Mouse (Mus musculus): ENCODE data around the gene Dcun1d2. TPM values are rescaled to one million over a fixed set of nuclear protein-coding genes. Genes with fewer than 3 reads are reported as not detected.
"Not testable (repeated sequence)": the region's sequence is repeated elsewhere in the genome, so short reads cannot be mapped to it uniquely, and the experiment has no call there.

The Dcun1d2 gene
- total RNA-seq (2014; rRNA removed) (10.6 and 10.7 TPM in 2 replicates), polyA plus RNA-seq (2012; rRNA removed) (11.0 and 13.1 TPM in 2 replicates)

GRCm38 (mm10) chr8:13287692-13288623 is at the start of gene Dcun1d2, which contains the start of gene Tmco3:
Gene Dcun1d2, minus strand, starts transcription at chr8:13288131.
Gene Tmco3, plus strand, starts transcription at chr8:13288190.
- Histone ChIP-seq H3K27me3 (ENCODE audit: control insufficient read depth, insufficient read depth, low read length) (no peaks in the 10 kb centered on the region), H3K36me3 (ENCODE audit: control insufficient read depth, insufficient read depth, low read length) (no peaks in the 10 kb centered on the region; the same call in 1 of the 2 replicates), H3K4me3 (ENCODE audit: insufficient read depth, low read depth, low read length) (peak within 1 kb of the TSS; percentile 84), H3K4me1 (ENCODE audit: control insufficient read depth, insufficient read depth, low read length) (peaks cover 5% of the 10 kb centered on the region), H3K9ac (ENCODE audit: low read depth, low read length) (peak within 1 kb of the TSS; percentile 92), H3K27ac (replicated peaks; ENCODE audit: insufficient read depth, low read depth, low read length) (peak within 1 kb of the TSS; percentile 97), H3K79me2 (ENCODE audit: control insufficient read depth, insufficient read depth, low read length) (peaks cover 8% of the 10 kb centered on the region; the same call in 1 of the 2 replicates)
- DNase-seq (ENCODE audit: extremely low read depth, low read depth, low spot score): peak; percentile 86
- WGBS: under 1% methylated on average over 79 of the region's 79 CpGs
- peak; percentile 67; the same call in 1 of the 2 replicates for TF ChIP-seq POLR2A (IDR thresholded peaks at IDR 0.05; ENCODE audit: extremely low read depth, insufficient read depth, low read length)
- no peak for TF ChIP-seq CTCF (IDR thresholded peaks at IDR 0.05; ENCODE audit: low read depth, low read length)

- no peak overlapping the region for H3K9ac ChIP-seq (ENCODE audit: low read depth, low read length)
- 54% methylated on average over 3 of the region's 3 CpGs for WGBS
- H3K4me3 ChIP-seq (ENCODE audit: insufficient read depth, low read depth, low read length): no peak overlapping the region
- DNase-seq (ENCODE audit: extremely low read depth, low read depth, low spot score): peak; percentile 12
- H3K27me3 ChIP-seq (ENCODE audit: control insufficient read depth, insufficient read depth, low read length): no peaks in the 10 kb centered on the region
- H3K4me1 ChIP-seq (ENCODE audit: control insufficient read depth, insufficient read depth, low read length): peaks cover 5% of the 10 kb centered on the region; the same call in 1 of the 2 replicates
- H3K27ac ChIP-seq (replicated peaks; ENCODE audit: insufficient read depth, low read depth, low read length): no peak overlapping the region
- TF ChIP-seq CTCF (IDR thresholded peaks at IDR 0.05; ENCODE audit: low read depth, low read length): no peak
- TF ChIP-seq POLR2A (IDR thresholded peaks at IDR 0.05; ENCODE audit: extremely low read depth, insufficient read depth, low read length): no peak
- no peaks in the 10 kb centered on the region for H3K36me3 ChIP-seq (ENCODE audit: control insufficient read depth, insufficient read depth, low read length)
- H3K79me2 ChIP-seq (ENCODE audit: control insufficient read depth, insufficient read depth, low read length): peaks cover 13% of the 10 kb centered on the region; the same call in 1 of the 2 replicates
Observed at GRCm38 (mm10) chr8:13337678-13338077, 49.7 kb upstream of the Dcun1d2 start.

- H3K27me3 ChIP-seq (ENCODE audit: control insufficient read depth, insufficient read depth, low read length); H3K36me3 ChIP-seq (ENCODE audit: control insufficient read depth, insufficient read depth, low read length); H3K4me3 ChIP-seq (ENCODE audit: insufficient read depth, low read depth, low read length); H3K4me1 ChIP-seq (ENCODE audit: control insufficient read depth, insufficient read depth, low read length); H3K27ac ChIP-seq (replicated peaks; ENCODE audit: insufficient read depth, low read depth, low read length); H3K9ac ChIP-seq (ENCODE audit: low read depth, low read length): not testable (repeated sequence)
- WGBS: 20% methylated on average over 6 of the region's 6 CpGs
- H3K79me2 ChIP-seq (ENCODE audit: control insufficient read depth, insufficient read depth, low read length): peaks cover 13% of the 10 kb centered on the region; the same call in 1 of the 2 replicates
- DNase-seq (ENCODE audit: extremely low read depth, low read depth, low spot score): peak; percentile 67
Observed at GRCm38 (mm10) chr8:13337245-13337644, 49.3 kb upstream of the Dcun1d2 start.

GRCm38 (mm10) chr8:13334671-13335070 is 46.7 kb upstream of the Dcun1d2 start:
- Histone ChIP-seq H3K36me3 (ENCODE audit: control insufficient read depth, insufficient read depth, low read length) (no peaks in the 10 kb centered on the region), H3K27me3 (ENCODE audit: control insufficient read depth, insufficient read depth, low read length) (no peaks in the 10 kb centered on the region), H3K27ac (replicated peaks; ENCODE audit: insufficient read depth, low read depth, low read length) (no peak overlapping the region), H3K79me2 (ENCODE audit: control insufficient read depth, insufficient read depth, low read length) (peaks cover 4% of the 10 kb centered on the region; the same call in 1 of the 2 replicates), H3K4me1 (ENCODE audit: control insufficient read depth, insufficient read depth, low read length) (peaks cover 5% of the 10 kb centered on the region; the same call in 1 of the 2 replicates), H3K4me3 (ENCODE audit: insufficient read depth, low read depth, low read length) (no peak overlapping the region), H3K9ac (ENCODE audit: low read depth, low read length) (no peak overlapping the region)
- 61% methylated on average over 1 of the region's 1 CpGs for WGBS
- TF ChIP-seq POLR2A (IDR thresholded peaks at IDR 0.05; ENCODE audit: extremely low read depth, insufficient read depth, low read length): no peak
- TF ChIP-seq CTCF (IDR thresholded peaks at IDR 0.05; ENCODE audit: low read depth, low read length): peak; percentile 22; the same call in 1 of the 2 replicates
- DNase-seq (ENCODE audit: extremely low read depth, low read depth, low spot score): no peak

- Histone ChIP-seq H3K4me1 (ENCODE audit: control insufficient read depth, insufficient read depth, low read length) (no peaks in the 10 kb centered on the region; the same call in 1 of the 2 replicates), H3K79me2 (ENCODE audit: control insufficient read depth, insufficient read depth, low read length) (no peaks in the 10 kb centered on the region), H3K4me3 (ENCODE audit: insufficient read depth, low read depth, low read length) (no peak overlapping the region), H3K9ac (ENCODE audit: low read depth, low read length) (no peak overlapping the region), H3K36me3 (ENCODE audit: control insufficient read depth, insufficient read depth, low read length) (no peaks in the 10 kb centered on the region), H3K27me3 (ENCODE audit: control insufficient read depth, insufficient read depth, low read length) (no peaks in the 10 kb centered on the region), H3K27ac (replicated peaks; ENCODE audit: insufficient read depth, low read depth, low read length) (peak overlapping the region; percentile 38; the same call in 1 of the 2 replicates)
- WGBS: 18% methylated on average over 5 of the region's 5 CpGs
- peak; percentile 85 for DNase-seq (ENCODE audit: extremely low read depth, low read depth, low spot score)
- TF ChIP-seq CTCF (IDR thresholded peaks at IDR 0.05; ENCODE audit: low read depth, low read length): peak; percentile 54
- TF ChIP-seq POLR2A (IDR thresholded peaks at IDR 0.05; ENCODE audit: extremely low read depth, insufficient read depth, low read length): no peak
Observed at GRCm38 (mm10) chr8:13326598-13326997, 38.7 kb upstream of the Dcun1d2 start.
